In genomic region chr5:111054380-111054779, GRCm38 (mm10) we compare ENCODE assay signal across 17 mouse cellular contexts.
A peak's percentile ranks its signal among the peaks of the same experiment; 100 is the strongest.
DNase-seq lines count a peak whose midpoint lies in the region; ATAC-seq and TF ChIP-seq lines count a peak whose summit lies in the region.
"Had no signal": no experiment of that assay in that cellular context is flagged by ENCODE, and none has a peak within 500 bp of the region (broad histone marks: within the 10 kb centered on the region; RNA-seq: fewer than 3 reads in every experiment).

No protein-coding gene starts in this region.

- H3K4me2 ChIP-seq in forebrain, embryonic 13.5 days: peak overlapping the region; percentile 51
- peak overlapping the region; percentile 34; the same call in 1 of the 2 replicates for H3K4me2 ChIP-seq in neural tube, embryonic 12.5 days (replicated peaks)
- H3K4me2 ChIP-seq: heart, embryonic 15.5 days; limb, embryonic 15.5 days had no signal

- 33% methylated on average over 9 of the region's 9 CpGs for WGBS in forebrain, embryonic 13.5 days
- WGBS in hindbrain, embryonic 10.5 days: 74% methylated on average over 9 of the region's 9 CpGs
- 82% methylated on average over 9 of the region's 9 CpGs for WGBS in midbrain, embryonic 10.5 days
- 50% methylated on average over 9 of the region's 9 CpGs for WGBS in neural tube, embryonic 12.5 days
- WGBS in thymus, adult 2 months: 96% methylated on average over 9 of the region's 9 CpGs

- DNase-seq in hindbrain, embryonic 10.5 days (ENCODE audit: low spot score): no peak
- DNase-seq in midbrain, embryonic 10.5 days (ENCODE audit: low spot score): no peak
- no peak for DNase-seq in left cerebral cortex, adult 11 months (ENCODE audit: low spot score)
- no peak for DNase-seq in thymus, adult 2 months
- DNase-seq in spleen, postnatal 4 days (ENCODE audit: low spot score in 2 of 2): no peak
- DNase-seq: cerebellum, adult 9-11 months; heart, adult 18-20 months; kidney, adult 2 months; kidney, postnatal 36 days; layer of hippocampus, adult 9-11 months; lung, postnatal 14 days; right cerebral cortex, postnatal 4 days had no signal

- H3K27me3 ChIP-seq in forebrain, embryonic 13.5 days: no peaks in the 10 kb centered on the region
- no peaks in the 10 kb centered on the region for H3K27me3 ChIP-seq in hindbrain, embryonic 10.5 days (ENCODE audit: insufficient read depth, poor library complexity, severe bottlenecking)
- peaks cover 12% of the 10 kb centered on the region; the same call in 1 of the 2 replicates for H3K27me3 ChIP-seq in midbrain, embryonic 10.5 days (ENCODE audit: low read depth, poor library complexity, severe bottlenecking)
- H3K27me3 ChIP-seq in neural tube, embryonic 12.5 days (replicated peaks): no peaks in the 10 kb centered on the region
- no peaks in the 10 kb centered on the region for H3K27me3 ChIP-seq in thymus, adult 2 months (ENCODE audit: control insufficient read depth, insufficient read depth, low read length)
- H3K27me3 ChIP-seq: limb, embryonic 15.5 days; Patski had no signal

- TF ChIP-seq POLR2A in thymus, adult 2 months (IDR thresholded peaks at IDR 0.05; ENCODE audit: control insufficient read depth, extremely low read depth, insufficient read depth, low read length, poor library complexity): no peak

- peaks cover 78% of the 10 kb centered on the region for H3K4me1 ChIP-seq in forebrain, embryonic 13.5 days
- peaks cover 63% of the 10 kb centered on the region for H3K4me1 ChIP-seq in hindbrain, embryonic 10.5 days (replicated peaks)
- peaks cover 68% of the 10 kb centered on the region for H3K4me1 ChIP-seq in midbrain, embryonic 10.5 days
- H3K4me1 ChIP-seq in neural tube, embryonic 12.5 days: peaks cover 58% of the 10 kb centered on the region
- H3K4me1 ChIP-seq in thymus, adult 2 months (replicated peaks; ENCODE audit: control insufficient read depth, insufficient read depth, low read length): peaks cover 26% of the 10 kb centered on the region

- H3K4me3 ChIP-seq in forebrain, embryonic 13.5 days: no peak overlapping the region
- H3K4me3 ChIP-seq in hindbrain, embryonic 10.5 days: no peak overlapping the region
- H3K4me3 ChIP-seq in midbrain, embryonic 10.5 days: no peak overlapping the region
- H3K4me3 ChIP-seq in neural tube, embryonic 12.5 days: no peak overlapping the region
- no peak overlapping the region for H3K4me3 ChIP-seq in thymus, adult 2 months (ENCODE audit: control insufficient read depth, insufficient read depth, low read length)
- H3K4me3 ChIP-seq: heart, embryonic 15.5 days; limb, embryonic 15.5 days had no signal

- TF ChIP-seq CTCF in thymus, adult 2 months (IDR thresholded peaks at IDR 0.05; ENCODE audit: borderline replicate concordance, control insufficient read depth, extremely low read depth, insufficient read depth, low read length, poor library complexity): no peak

- H3K36me3 ChIP-seq in forebrain, embryonic 13.5 days (ENCODE audit: poor library complexity, severe bottlenecking): no peaks in the 10 kb centered on the region
- no peaks in the 10 kb centered on the region for H3K36me3 ChIP-seq in hindbrain, embryonic 10.5 days
- H3K36me3 ChIP-seq in midbrain, embryonic 10.5 days: no peaks in the 10 kb centered on the region
- H3K36me3 ChIP-seq in neural tube, embryonic 12.5 days: no peaks in the 10 kb centered on the region
- no peaks in the 10 kb centered on the region for H3K36me3 ChIP-seq in thymus, adult 2 months (ENCODE audit: control insufficient read depth, insufficient read depth, low read length)
- H3K36me3 ChIP-seq: heart, embryonic 15.5 days; limb, embryonic 15.5 days had no signal

- peak overlapping the region; percentile 89 for H3K27ac ChIP-seq in forebrain, embryonic 13.5 days
- peak overlapping the region; percentile 62 for H3K27ac ChIP-seq in hindbrain, embryonic 10.5 days
- peak overlapping the region; percentile 67; the same call in 1 of the 2 replicates for H3K27ac ChIP-seq in midbrain, embryonic 10.5 days (replicated peaks)
- H3K27ac ChIP-seq in neural tube, embryonic 12.5 days: 0 out of 2 replicates have a peak overlapping the region, but pooled peaks have one; percentile 72
- H3K27ac ChIP-seq in thymus, adult 2 months (ENCODE audit: control insufficient read depth, insufficient read depth, low read length): no peak overlapping the region
- H3K27ac ChIP-seq: heart, embryonic 15.5 days; limb, embryonic 15.5 days had no signal

- no peak for ATAC-seq in forebrain, embryonic 13.5 days
- no peak for ATAC-seq in neural tube, embryonic 12.5 days (ENCODE audit: low FRiP score, low read depth)
- ATAC-seq: Patski had no signal

- H3K9ac ChIP-seq in forebrain, embryonic 13.5 days: peak overlapping the region; percentile 8; the same call in 1 of the 2 replicates
- H3K9ac ChIP-seq in neural tube, embryonic 12.5 days: no peak overlapping the region
- H3K9ac ChIP-seq: heart, embryonic 15.5 days; limb, embryonic 15.5 days had no signal

- H3K9me3 ChIP-seq in forebrain, embryonic 13.5 days (replicated peaks): no peaks in the 10 kb centered on the region
- H3K9me3 ChIP-seq in hindbrain, embryonic 10.5 days: no peaks in the 10 kb centered on the region
- H3K9me3 ChIP-seq in midbrain, embryonic 10.5 days (replicated peaks): no peaks in the 10 kb centered on the region
- no peaks in the 10 kb centered on the region for H3K9me3 ChIP-seq in neural tube, embryonic 12.5 days
- H3K9me3 ChIP-seq: heart, embryonic 15.5 days; limb, embryonic 15.5 days had no signal
